Mouse (Mus musculus): Measurements from ENCODE around the gene Cd55b.

DNA sequence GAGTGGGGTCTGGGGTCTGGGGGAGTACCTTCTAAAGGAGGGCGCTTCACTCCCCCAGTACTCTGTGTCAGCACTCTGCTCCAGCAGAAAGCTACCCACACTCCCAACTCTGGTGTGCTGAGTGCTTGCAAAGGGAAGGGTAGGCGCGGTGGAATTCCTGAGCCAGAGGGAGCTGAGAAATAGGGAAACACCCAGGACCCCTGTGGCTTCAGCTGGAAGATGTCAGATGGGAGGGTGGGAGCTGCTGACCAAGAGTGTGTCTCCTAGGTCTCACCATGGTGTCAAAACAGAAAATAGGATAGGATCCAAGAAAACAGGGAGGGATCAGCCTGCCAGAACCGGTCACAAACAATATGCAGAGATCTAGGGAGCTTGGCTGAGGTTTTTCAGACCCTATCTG is 40.1 kb upstream of the Cd55b start:
- TF ChIP-seq POLR2A (IDR thresholded peaks at IDR 0.05; ENCODE audit: control insufficient read depth in 1 of 2, insufficient read depth in 1 of 2, low read depth in 1 of 2, low read length in 2 of 2, poor library complexity in 1 of 2): no peak
- no peak for TF ChIP-seq CTCF (IDR thresholded peaks at IDR 0.05 in 2 of 3, conservative IDR thresholded peaks at IDR 0.05 in 1 of 3; ENCODE audit: control insufficient read depth in 1 of 3, insufficient read depth in 1 of 3, low read depth in 2 of 3, low read length in 3 of 3, poor library complexity in 1 of 3, severe bottlenecking in 1 of 3)
- no peak for TF ChIP-seq ETS1 (IDR thresholded peaks at IDR 0.05; ENCODE audit: low read depth, low read length)
- TF ChIP-seq SMC3 (IDR thresholded peaks at IDR 0.05; ENCODE audit: low read depth, low read length): no peak
- no peak for TF ChIP-seq ZNF384 (IDR thresholded peaks at IDR 0.05; ENCODE audit: low read depth, low read length)
- TF ChIP-seq TAL1 (IDR thresholded peaks at IDR 0.05; ENCODE audit: low read length): no peak
- TF ChIP-seq BHLHE40 (IDR thresholded peaks at IDR 0.05; ENCODE audit: borderline replicate concordance, low read depth, low read length): no peak
- TF ChIP-seq GABPA (IDR thresholded peaks at IDR 0.05; ENCODE audit: low read depth, low read length): no peak
- no peak for TF ChIP-seq KAT2A (conservative IDR thresholded peaks at IDR 0.05; ENCODE audit: low read depth, low read length)
- TF ChIP-seq EP300 (IDR thresholded peaks at IDR 0.05; ENCODE audit: low read depth in 1 of 2, low read length in 2 of 2): no peak
- TF ChIP-seq MYC (IDR thresholded peaks at IDR 0.05; ENCODE audit: low read depth, low read length): no peak
- no peak for TF ChIP-seq E2F4 (IDR thresholded peaks at IDR 0.05; ENCODE audit: borderline replicate concordance, low read depth, low read length)
- TF ChIP-seq ZMIZ1 (IDR thresholded peaks at IDR 0.05; ENCODE audit: low read depth, low read length): no peak
- TF ChIP-seq MAZ (IDR thresholded peaks at IDR 0.05; ENCODE audit: low read depth, low read length): no peak

Measured in MEL (cell line).